Mouse (Mus musculus) C2C12 (cell line): ENCODE measurements around the gene Bicral. TPM values are rescaled to one million over a fixed set of nuclear protein-coding genes. Genes with fewer than 3 reads are reported as not detected.

Source experiments
- H3K27me3 ChIP-seq: one replicate; pipeline ENCODE4 v1.6.1; 2011; ENCODE audit not compliant: control insufficient read depth, insufficient read depth, insufficient read length
- H3K36me3 ChIP-seq: one replicate; pipeline ENCODE4 v1.6.1; 2011; ENCODE audit not compliant: control insufficient read depth, insufficient read depth
- H3K4me3 ChIP-seq: one replicate; pipeline ENCODE4 v1.5.1; 2011; ENCODE audit warnings: mild to moderate bottlenecking, control low read depth; ENCODE audit not compliant: poor library complexity, insufficient read depth, severe bottlenecking
- H3K79me2 ChIP-seq: one replicate; pipeline ENCODE4 v1.6.1; 2011; ENCODE audit not compliant: control insufficient read depth, insufficient read depth
- H3K79me3 ChIP-seq: one replicate; pipeline ENCODE4 v1.6.1; 2011; ENCODE audit warnings: low read depth, control low read depth
- H3ac ChIP-seq: one replicate; pipeline ENCODE3; 2011; ENCODE audit warnings: low read depth; ENCODE audit not compliant: control insufficient read depth, insufficient read length
- CEBPB ChIP-seq: IDR thresholded peaks from one replicate; pipeline ENCODE4 v1.6.1; 2011; ENCODE audit warnings: low read depth, mild to moderate bottlenecking, control low read depth, moderate library complexity
- CTCF ChIP-seq: IDR thresholded peaks from one replicate; pipeline ENCODE4 v1.5.1; 2011; ENCODE audit not compliant: control insufficient read depth, insufficient read depth, insufficient read length
- FOSL1 ChIP-seq: IDR thresholded peaks from one replicate; pipeline ENCODE4 v1.8.0; 2011; ENCODE audit warnings: mild to moderate bottlenecking, low read length; ENCODE audit not compliant: poor library complexity, insufficient read depth, severe bottlenecking
- MAX ChIP-seq: IDR thresholded peaks from one replicate; pipeline ENCODE4 v1.6.1; 2011; ENCODE audit warnings: mild to moderate bottlenecking, control low read depth
- MYOD1 ChIP-seq: IDR thresholded peaks from one replicate; pipeline ENCODE4 v1.6.1; 2011; ENCODE audit warnings: low read depth; ENCODE audit not compliant: control insufficient read depth, insufficient read length
- MYOG ChIP-seq: IDR thresholded peaks from one replicate; pipeline ENCODE4 v1.6.1; 2011; ENCODE audit not compliant: control insufficient read depth, insufficient read length; ENCODE audit errors: extremely low read depth
- USF1 ChIP-seq: IDR thresholded peaks from one replicate; pipeline ENCODE4 v1.6.1; 2011; ENCODE audit warnings: low read depth, mild to moderate bottlenecking, control low read depth, moderate library complexity
- polyA plus RNA-seq: library from polyadenylated mRNA; unstranded; fragments of >200 nt; fragmentation: generic; extraction: Trizol; gene quantifications from one replicate; pipeline ENCODE4 v1.2.1, GENCODE M21; 2012; ENCODE audit warnings: missing spikeins

The Bicral gene
- polyA plus RNA-seq, 1 experiment = 3.9 TPM

GRCm38 (mm10) chr17:46749282-46749681, 109.0 kb downstream of the Bicral start:
- H3K36me3 ChIP-seq = peaks cover 16% of the 10 kb centered on the region
- no peaks in the 10 kb centered on the region for H3K27me3 ChIP-seq
- peaks cover 28% of the 10 kb centered on the region for H3K79me3 ChIP-seq
- no peak for TF ChIP-seq MYOD1
- TF ChIP-seq MAX = no peak
- no peak for TF ChIP-seq USF1
- no peak for TF ChIP-seq CTCF
- no peak for TF ChIP-seq CEBPB
- TF ChIP-seq MYOG = no peak
- TF ChIP-seq FOSL1 = no peak
- no peak overlapping the region for H3ac ChIP-seq
- H3K4me3 ChIP-seq = no peak overlapping the region
- peaks cover 44% of the 10 kb centered on the region for H3K79me2 ChIP-seq

Other genes with a start within 250 kb of the Bicral start
- 26.1 TPM for gene Ptk7, start 229.0 kb downstream of the Bicral start, polyA plus RNA-seq
- gene Klc4, start 212.5 kb downstream of the Bicral start, polyA plus RNA-seq = 7.8 TPM
- gene Mrpl2, start 212.3 kb downstream of the Bicral start, polyA plus RNA-seq = 151 TPM
- 49.4 TPM for gene Cul7, start 208.1 kb downstream of the Bicral start, polyA plus RNA-seq
- 45.8 TPM for gene Rrp36, start 184.1 kb downstream of the Bicral start, polyA plus RNA-seq
- 141 TPM for gene Mea1, start 179.7 kb downstream of the Bicral start, polyA plus RNA-seq
- gene Klhdc3, start 177.6 kb downstream of the Bicral start, polyA plus RNA-seq = 58.6 TPM
- 99.5 TPM for gene Ppp2r5d, start 153.4 kb downstream of the Bicral start, polyA plus RNA-seq
- 24.7 TPM for gene Pex6, start 147.0 kb downstream of the Bicral start, polyA plus RNA-seq
- gene Gnmt, start 129.3 kb downstream of the Bicral start, polyA plus RNA-seq = 0.08 TPM
- gene Cnpy3, start 106.3 kb downstream of the Bicral start, polyA plus RNA-seq = 41.9 TPM
- 0.06 TPM for gene Ptcra, start 94.8 kb downstream of the Bicral start, polyA plus RNA-seq
- gene 2310039H08Rik, start 85.8 kb downstream of the Bicral start, polyA plus RNA-seq = 40.9 TPM
- 107 TPM for gene Rpl7l1, start 75.8 kb downstream of the Bicral start, polyA plus RNA-seq
- gene Tbcc, start 32.2 kb upstream of the Bicral start, polyA plus RNA-seq = 46.8 TPM
- gene Prph2, start 52.0 kb upstream of the Bicral start, polyA plus RNA-seq = 0.01 TPM
- 18.1 TPM for gene Ubr2, start 152.1 kb upstream of the Bicral start, polyA plus RNA-seq